Mouse (Mus musculus) ovary, postnatal 36 days (tissue): Measurements from ENCODE around the gene Suv39h1.
"Not testable (repeated sequence)": the region's sequence is repeated elsewhere in the genome, so short reads cannot be mapped to it uniquely, and the experiment has no call there.

Experiments used
- DNase-seq: peaks from one replicate; pipeline ENCODE4 v3.0.0; 2022; ENCODE audit warnings: low spot score, mixed read lengths

Gene Suv39h1

DNA sequence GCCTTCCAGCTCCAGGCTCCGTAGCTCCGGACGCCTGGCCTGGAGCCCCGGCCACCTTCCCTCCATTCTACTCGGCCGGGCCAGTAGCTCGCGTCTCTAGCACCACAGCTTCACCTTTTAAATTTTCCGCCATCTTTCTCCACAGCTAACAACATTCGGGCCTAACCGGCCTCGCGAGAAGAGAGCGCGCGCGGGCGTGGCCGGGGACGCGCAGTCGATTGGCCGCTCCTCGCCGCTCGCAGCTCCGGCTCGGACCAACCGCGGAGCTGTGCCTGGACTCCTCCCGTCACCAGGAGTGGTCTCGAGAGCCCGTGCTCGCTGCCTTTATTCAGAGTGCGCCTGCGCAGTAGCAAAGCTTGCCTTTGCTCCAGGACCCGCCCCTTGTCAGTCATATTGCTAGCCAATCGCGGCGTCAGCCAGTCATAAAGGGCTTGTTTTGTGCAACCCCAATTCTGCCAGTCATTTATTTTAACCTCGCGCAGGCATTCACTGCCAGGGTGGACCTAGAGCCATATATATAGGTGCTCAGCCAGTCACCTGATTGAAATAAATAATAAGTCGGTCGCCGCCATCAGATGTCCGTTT lies at the start of gene Suv39h1:
TSS of gene Suv39h1 (minus strand) at position 331 of the 585 bp plus-strand sequence.
- DNase-seq = peak; percentile 89

DNA sequence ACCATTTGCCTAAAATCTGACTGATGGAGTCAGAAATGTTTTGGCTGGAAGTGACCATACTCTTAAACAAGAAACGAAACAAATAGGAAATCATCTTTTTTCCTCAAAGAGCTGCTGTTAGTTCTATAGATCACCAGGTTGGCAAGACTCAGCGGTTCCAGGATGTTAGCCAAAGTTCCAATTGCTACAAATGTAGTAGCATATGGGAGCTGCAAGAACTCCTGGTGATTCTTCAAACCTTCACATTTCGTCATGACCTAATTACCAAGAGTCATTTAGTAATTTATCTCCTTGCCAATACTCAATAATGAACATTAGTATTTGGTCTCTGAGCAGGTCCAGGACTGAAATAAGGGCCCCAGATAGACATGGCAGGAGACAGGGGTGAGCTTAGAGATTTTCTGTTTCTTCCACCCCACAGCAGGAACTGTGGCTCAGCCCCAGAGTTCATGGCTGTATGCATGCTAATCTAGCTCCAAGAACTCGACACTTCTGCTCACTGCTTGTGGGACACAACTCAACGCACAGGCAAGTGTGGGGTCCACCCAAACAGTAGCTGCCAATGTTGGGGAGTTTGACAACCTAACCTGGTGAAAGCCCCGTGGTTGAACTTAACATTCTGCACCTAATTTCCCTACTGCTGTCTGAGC lies 49.4 kb upstream of the Suv39h1 start:
- no peak for DNase-seq

DNA sequence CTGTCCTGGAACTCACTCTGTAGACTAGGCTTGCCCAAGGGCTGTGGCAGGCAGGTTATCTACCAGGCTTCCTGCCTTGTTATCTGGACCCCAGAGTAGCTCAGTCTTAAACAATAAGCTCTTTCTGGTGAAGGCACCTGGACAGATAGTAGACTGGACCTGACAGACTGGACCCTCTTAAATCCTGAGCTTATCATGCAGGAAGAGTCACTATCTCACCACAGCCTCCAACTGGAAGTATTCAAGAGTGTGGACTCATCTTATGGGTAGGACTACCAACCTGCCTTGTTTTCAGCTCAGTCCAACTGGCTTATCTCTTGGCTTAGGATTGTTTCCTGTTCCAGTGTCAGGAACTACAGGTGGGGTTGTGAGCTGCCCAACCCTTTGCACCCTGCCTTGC lies 42.7 kb upstream of the Suv39h1 start:
- no peak for DNase-seq

DNA sequence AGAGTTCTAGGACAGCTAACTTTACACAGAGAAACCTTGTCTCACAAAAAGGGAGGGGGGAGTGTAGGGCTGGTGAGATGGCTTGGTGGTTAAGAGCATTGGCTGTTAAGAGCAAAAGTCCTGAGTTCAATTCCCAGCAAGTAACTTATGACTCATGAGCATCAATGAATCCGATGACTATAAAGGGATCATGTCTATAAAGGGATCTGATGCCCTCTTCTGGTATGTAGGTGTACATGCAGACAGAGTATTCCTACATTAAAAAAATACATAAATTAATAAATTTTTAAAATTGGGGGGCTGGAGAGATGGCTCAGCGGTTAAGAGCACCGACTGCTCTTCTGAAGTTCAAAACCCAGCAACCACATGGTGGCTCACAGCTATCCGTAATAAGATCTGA lies 40.7 kb upstream of the Suv39h1 start:
- no peak for DNase-seq

DNA sequence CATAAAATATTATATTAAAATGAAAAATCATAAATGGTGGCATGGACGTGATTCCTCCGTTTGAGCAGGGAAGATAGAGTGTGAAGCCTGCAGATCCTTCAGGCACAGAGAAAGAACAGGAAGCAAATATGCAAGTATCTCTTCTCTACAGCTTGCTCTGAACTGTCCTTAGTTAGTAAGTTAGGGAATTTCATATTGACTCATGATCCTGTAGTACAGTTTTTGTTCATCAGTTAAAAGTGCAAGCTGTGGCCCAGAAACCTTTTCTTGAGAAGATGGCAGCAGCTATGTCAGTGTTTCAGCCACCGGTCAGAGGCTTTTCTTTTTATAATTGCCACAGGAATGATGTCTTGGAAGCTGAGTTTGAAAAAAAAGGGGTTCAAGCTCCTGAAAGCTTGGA lies 30.5 kb upstream of the Suv39h1 start:
- DNase-seq = no peak

DNA sequence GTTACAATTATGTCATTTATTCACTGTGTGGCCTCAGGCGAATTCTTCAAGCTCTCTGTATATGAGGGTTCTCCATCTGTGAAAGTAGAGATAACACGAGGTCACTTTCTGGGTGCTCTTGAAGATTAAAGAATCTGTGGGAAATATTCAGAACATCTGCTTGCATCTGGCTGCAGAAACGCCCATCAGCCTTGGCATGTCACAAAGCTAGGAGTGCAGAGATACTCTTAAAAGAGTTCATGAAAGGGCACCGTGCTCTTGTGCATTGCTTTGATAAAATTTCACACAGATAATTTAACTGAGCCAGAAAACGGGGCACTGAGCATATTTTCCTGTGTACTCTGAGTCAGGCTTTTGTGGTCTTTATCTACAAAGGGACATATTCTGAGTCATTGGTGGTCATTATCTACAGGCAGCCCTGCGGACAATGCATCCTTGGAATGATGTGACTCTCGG lies 27.7 kb upstream of the Suv39h1 start:
- no peak for DNase-seq

DNA sequence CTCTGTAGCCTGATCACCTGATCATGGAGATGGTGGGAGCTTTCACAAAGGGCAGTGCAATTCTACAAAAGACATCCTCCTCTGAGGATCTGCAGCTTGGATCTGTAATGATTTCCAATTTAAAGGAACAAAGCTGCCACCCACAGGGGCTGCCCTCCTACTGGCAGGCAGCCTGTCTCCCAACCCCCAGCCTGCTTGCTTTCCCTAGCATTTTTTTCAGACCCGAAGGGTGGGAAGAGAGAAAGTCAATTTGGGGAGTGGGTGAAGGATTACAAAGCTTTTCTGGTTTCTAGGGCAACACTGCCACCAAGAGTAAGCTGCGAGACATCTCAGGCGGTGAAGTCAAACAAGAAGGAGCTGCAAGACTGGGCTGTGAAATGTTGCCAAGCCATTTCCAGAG lies 26.5 kb upstream of the Suv39h1 start:
- no peak for DNase-seq

DNA sequence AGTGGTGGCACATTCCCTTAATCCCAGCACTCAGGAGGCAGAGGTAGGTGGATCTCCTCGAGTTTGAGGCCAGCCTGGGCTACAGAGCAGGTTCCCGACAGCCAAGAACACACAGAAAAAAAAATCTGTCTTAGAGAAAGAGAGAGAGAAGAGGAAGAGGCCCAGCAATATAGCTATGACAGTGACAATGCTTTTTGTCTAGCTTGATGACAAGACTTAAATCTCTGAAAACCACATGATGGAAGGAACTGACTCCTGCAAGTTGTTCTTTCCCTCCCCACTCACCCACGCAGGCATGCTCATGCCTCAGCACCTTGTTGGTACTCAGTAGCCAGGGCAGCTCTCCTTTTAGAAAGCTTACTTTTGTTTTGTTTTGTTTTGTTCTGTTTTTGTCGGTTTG lies 24.9 kb upstream of the Suv39h1 start:
- DNase-seq = no peak

DNA sequence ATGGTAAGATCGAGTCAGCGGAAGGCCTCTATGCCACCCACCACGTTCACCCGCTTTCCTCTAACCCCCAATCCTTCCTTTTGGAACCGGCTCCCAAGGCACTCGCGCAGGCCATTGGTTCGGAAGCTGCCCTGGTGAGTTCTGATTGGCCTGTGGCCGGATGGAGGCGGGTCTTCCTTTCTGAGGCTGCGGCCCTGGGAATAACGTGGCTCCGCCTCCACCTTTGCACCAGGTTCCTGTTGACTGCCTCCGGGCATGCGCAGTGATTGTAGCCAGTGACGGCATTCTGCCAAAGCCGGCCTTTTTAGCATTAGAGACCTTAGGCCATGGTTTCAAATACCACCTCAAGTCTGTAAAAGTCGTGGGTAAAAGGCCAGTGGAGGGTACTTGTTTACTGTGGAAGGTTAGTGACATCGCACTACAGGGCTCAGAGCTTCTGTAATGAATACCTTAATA lies 22.3 kb upstream of the Suv39h1 start:
- peak; percentile 93 for DNase-seq

DNA sequence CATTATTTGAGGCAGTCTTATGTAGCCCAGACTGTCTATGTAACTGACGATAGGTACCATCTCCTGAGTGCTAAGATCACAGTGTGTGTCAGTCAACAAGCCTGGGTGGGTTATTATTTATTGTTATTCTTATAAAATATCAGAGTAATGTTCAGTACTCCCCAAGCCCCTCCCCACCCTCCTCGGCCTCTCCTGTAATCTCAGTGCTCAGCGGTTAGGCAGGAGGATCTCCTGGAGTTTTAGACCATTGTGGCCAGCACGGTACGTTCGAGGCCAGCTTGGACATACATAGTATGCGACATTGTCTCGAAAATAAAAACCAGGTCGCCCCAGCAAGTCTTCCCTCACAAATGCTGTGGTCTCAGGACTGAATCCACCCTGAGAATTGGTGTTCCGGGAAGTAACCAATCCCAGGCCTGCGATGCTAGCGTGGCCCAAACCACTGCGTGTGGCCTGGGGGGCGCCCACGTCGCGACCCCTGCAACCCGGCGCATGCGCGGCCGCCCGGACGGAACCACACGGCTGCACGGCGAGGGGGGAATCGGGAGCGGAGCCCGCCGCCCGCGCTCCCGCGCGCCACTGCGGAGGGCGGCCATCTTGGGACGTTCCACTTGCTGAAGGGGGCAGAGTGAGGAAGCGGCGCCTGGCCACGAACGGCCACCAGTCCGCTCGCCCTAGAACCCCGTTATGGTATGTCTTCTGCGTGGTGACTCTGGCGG lies 21.7 kb upstream of the Suv39h1 start:
- DNase-seq = peak; percentile 90

DNA sequence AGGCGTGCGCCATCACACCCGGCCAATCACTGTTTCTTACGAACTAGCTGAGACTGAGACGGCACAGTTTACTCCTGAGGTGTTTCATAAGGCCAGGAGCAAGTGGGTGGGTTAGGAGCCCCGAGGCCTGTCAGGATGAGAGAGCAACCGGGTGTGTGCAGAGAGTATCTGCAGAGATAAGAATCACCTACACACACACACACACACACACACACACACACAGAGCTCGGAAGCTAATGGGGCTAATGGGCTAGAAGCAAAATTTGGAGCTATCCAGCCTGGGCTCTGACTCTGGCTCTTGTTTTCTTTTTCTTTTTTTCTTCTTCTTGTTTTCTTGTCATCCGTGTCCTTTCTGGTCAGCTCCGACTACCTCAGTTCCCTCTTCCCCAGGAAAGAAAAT lies 21.0 kb upstream of the Suv39h1 start:
- no peak for DNase-seq

DNA sequence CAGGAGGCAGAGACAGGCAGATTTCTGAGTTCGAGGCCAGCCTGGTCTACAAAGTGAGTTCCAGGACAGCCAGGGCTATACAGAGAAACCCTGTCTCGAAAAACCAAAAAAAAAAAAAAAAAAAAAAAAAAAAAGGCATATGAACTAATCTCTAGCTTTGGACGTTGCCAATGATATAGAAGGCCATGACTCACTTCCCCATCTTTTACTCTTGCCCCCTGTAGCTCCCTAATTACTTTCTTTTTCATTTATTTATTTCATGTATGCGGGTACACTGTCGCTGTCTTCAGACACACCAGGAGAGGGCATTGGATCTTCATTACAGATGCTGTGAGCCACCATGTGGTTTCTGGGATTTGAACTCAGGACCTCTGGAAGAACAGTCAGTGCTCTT lies 16.4 kb upstream of the Suv39h1 start:
- DNase-seq = not testable (repeated sequence)

DNA sequence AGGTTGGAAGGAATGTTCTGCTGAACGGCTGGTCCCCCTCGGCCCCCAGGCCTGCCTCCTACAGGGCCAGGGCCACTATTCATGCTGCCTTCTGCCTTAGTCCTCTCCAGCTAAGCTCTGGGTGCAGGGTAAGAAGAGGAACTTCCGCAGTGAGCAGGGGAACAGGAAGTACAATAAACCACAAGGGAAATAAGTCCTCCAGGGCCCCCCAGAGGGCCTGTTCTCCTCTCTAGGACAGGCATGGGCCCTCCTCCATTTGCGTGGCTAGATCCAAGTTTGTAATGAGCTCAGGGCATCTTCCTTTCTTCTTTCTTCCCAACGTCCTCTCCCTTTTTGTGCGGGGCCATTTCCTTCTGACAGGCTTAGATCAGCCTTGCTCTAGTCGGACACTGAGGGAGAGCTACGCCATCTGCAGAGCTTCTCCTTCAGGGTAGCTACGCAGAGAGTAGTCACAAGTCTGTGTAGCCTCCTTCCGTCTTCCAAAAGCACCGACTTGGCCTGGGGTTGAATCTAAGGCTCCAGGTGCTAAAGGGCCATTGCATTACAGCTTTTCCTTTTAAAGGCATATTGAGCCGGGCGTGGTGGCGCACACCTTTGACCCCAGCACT lies 15.9 kb upstream of the Suv39h1 start, which contains the start of gene Was:
TSS of gene Was (minus strand) at position 153 of the 608 bp plus-strand sequence.
- no peak for DNase-seq

DNA sequence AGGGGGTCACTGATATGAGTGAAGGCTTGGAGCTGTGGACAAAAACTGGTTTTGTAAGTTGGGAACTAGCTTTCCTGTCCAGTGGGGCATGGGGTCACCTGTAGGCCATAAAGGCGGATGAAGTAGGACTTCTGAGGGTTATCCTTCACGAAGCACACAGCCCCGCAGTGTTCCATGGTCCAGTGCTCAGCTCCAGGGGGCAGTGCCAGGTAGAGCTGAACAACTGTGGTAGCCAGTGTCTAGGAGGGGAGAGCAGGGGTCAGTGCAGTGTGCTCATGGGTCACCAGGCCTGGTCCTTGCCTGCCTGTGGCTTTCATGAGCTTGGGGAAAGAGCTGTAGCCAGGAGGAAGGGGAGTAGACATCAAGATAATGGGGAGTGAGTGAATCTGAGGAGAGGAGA lies 15.2 kb upstream of the Suv39h1 start:
- no peak for DNase-seq

DNA sequence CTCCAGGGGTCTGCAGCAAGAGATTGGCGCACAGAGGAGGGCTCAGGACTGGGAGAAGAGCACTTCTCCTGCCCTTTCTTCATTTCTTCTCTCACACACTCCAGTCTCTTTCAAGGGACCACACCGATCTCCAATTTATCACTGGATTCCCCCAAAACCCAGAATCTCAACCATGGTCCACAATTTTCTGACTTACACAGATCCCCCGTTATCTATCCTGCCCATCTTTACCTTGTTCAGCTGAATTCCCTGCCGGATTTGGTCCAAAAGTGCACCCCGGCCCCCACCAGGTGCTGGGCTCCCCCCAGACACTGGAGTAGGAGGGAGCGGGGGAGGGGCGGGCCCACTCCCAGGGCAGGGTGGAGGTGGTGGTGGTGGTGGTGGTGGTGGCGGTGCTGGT lies 11.1 kb upstream of the Suv39h1 start:
- DNase-seq = no peak

DNA sequence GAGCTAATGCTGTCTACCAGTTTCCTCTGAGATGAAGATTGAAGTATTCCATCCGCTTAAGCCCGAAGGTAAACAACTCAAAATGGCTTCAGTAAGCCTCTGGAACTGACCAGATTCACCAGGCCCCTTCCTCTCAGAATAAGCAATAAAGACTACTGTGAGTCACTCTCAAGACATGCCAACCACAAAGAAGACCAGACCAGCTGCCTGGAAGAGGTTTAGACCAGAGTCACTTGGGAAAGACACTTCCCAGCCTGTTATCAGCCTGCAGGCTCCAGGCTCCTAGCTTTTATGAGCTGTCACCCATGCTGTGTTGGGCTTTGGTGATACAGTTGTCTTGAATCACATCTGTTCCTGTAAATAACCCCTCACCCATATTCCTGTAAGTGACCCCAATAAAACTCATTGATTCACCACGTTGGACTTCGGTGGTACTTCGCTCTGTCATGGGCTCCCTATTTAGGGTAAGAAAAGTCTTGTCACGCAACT lies 10.3 kb upstream of the Suv39h1 start:
- DNase-seq = no peak

DNA sequence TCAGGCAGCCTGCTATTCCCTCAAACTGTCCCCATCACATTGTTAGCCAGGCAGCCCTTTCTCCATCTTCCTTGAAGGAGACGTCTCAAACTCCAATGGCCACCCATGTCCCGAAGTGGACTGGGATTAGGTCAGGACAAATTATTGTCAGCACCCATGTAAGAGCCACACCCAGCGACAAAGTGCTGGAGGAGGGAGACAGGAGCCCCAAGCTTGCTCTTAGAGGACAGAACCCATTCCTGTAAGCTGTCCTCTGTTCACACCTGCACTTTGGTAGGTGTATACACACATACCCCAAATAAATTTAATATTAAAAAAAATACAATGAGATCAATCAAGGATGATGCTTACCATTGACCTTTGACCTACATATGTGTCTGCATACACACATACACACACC lies 544 bp upstream of the Suv39h1 start:
- no peak for DNase-seq

DNA sequence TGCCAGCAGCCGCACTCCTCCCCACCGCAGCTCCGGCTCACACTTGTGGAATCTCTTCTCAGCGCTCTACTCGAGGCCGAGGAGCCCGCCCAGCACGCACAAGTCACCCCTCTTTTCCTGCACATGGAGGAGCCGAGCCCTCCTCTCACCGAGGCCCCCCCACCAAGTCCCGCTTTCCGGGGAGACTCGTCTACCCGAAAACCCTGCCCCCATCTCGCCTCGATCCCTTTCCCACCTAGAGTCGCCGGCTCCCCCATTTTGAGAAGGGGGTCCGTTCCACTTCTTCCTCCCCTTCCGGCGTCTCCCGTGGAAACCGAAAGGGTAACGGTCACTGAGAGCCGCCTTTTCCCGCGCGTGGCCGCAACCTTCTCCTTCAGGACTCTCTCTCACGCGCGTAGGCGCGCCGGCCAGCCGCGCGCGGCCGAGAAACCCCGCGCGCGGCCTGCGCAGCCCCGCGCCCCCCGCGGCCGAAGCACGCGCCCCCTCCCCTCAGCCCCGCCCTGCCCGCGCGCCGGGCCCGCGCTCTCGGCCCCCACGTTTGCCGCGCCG lies 605 bp downstream of the Suv39h1 start:
- peak; percentile 26 for DNase-seq

DNA sequence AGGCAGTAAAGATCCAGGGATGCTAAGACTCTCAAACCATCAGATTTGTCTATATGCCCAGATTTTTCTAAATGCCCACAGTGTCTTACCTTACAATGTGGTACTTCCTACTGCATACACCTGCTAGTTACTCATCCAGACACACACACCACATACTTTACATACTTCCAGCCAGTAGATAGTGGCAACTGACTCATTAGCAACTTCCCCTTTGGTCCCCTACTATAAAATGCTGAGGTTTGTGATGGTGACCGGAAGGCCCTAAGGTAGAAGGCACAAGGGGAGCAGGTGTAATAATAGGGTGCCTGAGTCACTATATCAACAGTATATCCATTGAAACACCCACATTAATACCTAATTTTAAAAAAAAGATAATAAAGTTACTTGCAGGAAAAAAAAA lies 5.4 kb downstream of the Suv39h1 start:
- DNase-seq = no peak

DNA sequence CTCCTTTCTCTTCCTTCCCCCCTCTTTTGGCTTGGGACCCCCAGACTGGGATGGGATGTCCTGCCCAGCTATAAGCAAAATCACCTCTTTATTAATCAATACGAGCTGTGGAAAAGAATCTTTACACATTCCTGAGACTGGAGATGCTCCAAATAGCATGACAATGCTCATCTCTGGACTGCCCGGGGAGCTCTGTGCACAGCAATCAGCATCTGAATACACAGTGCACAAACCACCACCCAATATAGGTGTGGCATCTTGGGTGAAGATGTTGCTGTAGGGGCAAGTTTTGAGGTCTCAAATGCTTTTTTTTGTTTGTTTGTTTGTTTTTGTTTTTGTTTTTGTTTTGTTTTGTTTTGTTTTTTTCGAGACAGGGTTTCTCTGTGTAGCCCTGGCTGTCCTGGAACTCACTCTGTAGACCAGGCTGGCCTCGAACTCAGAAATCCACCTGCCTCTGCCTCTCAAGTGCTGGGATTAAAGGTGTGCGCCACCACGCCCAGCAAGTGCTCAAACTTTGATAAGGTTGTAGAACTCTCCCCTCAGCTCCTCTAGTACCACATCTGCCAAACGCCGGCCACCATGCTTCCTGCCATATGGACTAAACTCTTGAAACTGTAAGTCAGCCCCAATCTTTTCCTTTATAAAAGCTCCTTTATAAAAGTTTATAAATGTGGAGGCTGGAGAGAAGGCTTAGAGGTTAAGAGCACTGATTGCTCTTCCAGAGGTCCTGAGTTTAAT lies 23.3 kb downstream of the Suv39h1 start:
- not testable (repeated sequence) for DNase-seq

DNA sequence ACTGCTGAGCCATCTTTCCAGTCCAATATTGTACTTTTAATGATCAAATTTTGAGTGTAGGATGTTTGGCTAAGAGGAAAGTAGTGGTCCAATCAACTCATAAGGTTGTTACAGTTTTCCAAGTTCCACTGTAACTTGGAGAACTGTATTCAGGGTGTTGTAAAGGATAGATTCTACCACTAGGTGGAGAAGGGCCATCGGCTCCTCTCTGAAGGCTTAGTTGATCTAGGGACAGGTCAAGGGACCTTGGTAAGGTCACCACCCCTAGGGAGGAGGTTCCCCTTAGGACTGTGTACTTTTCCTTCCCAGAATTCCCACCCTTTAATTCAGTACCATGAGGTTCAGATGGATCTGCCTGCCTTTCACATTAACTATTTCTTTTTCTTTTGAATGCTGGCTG lies 41.6 kb downstream of the Suv39h1 start:
- DNase-seq = no peak

DNA sequence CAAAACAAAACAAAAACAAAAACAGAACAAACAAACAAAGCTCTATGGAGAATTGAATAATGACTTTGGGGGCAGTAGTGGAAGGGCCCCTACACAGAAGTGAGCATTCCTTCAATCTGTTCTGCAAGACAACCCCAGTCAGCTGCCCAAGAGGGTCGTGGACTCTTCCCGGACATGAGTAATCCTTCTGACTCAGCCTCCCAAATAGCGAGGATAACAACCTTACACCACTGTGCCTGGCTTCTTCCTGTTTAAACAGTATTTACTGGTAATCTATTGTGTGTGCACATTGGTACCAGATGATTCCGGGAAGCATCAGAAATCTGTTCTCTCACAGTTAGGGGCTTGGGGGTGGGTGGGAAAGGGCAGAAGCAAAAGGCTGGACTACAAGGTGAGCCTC lies 47.7 kb downstream of the Suv39h1 start:
- DNase-seq = no peak
